Mouse (Mus musculus): ENCODE results near the gene Cel. TPM values are rescaled to one million over a fixed set of nuclear protein-coding genes. Genes with fewer than 3 reads are reported as not detected.

The Cel gene
- polyA plus RNA-seq, 1 experiment from 2014 or later, result 0.05 TPM

- peaks cover 16% of the 10 kb centered on the region for H3K27me3 ChIP-seq
- no peak for DNase-seq
- H3K4me1 ChIP-seq (replicated peaks), result peaks cover 50% of the 10 kb centered on the region
- H3K27ac ChIP-seq, result no peak overlapping the region
- no peaks in the 10 kb centered on the region for H3K9me3 ChIP-seq (replicated peaks)
- H3K4me3 ChIP-seq (replicated peaks), result no peak overlapping the region
- ATAC-seq (ENCODE audit: low read depth), result no peak
- no peak overlapping the region for H3K4me2 ChIP-seq
- H3K9ac ChIP-seq, result no peak overlapping the region
- H3K36me3 ChIP-seq, result no peaks in the 10 kb centered on the region
- WGBS (ENCODE audit: insufficient replicate concordance), result 59% methylated on average over 11 of the region's 11 CpGs
Measured at GRCm38 (mm10) chr2:28536766-28537633, 26.2 kb downstream of the Cel start.

- peaks cover 50% of the 10 kb centered on the region for H3K4me1 ChIP-seq (replicated peaks)
- no peak overlapping the region; the same call in 1 of the 2 replicates for H3K27ac ChIP-seq
- H3K9me3 ChIP-seq (replicated peaks), result no peaks in the 10 kb centered on the region
- H3K9ac ChIP-seq, result no peak overlapping the region
- 40% methylated on average over 2 of the region's 4 CpGs for WGBS (ENCODE audit: insufficient replicate concordance)
- H3K4me2 ChIP-seq, result no peak overlapping the region
- H3K27me3 ChIP-seq, result peaks cover 16% of the 10 kb centered on the region
- no peaks in the 10 kb centered on the region for H3K36me3 ChIP-seq
- ATAC-seq (ENCODE audit: low read depth), result no peak
- H3K4me3 ChIP-seq (replicated peaks), result no peak overlapping the region
- no peak for DNase-seq
Measured at GRCm38 (mm10) chr2:28536166-28536565, 27.0 kb downstream of the Cel start.

GRCm38 (mm10) chr2:28535650-28536049, 27.6 kb downstream of the Cel start:
- 58% methylated on average over 7 of the region's 7 CpGs for WGBS (ENCODE audit: insufficient replicate concordance)
- no peaks in the 10 kb centered on the region for H3K9me3 ChIP-seq (replicated peaks)
- ATAC-seq (ENCODE audit: low read depth), result no peak
- no peak overlapping the region for H3K4me2 ChIP-seq
- DNase-seq, result no peak
- no peak overlapping the region for H3K4me3 ChIP-seq (replicated peaks)
- peaks cover 47% of the 10 kb centered on the region for H3K4me1 ChIP-seq (replicated peaks)
- H3K36me3 ChIP-seq, result no peaks in the 10 kb centered on the region
- H3K9ac ChIP-seq, result no peak overlapping the region
- H3K27ac ChIP-seq, result peak overlapping the region; percentile 18; the same call in 1 of the 2 replicates
- peaks cover 16% of the 10 kb centered on the region for H3K27me3 ChIP-seq

GRCm38 (mm10) chr2:28535263-28535540, 28.0 kb downstream of the Cel start:
- H3K9me3 ChIP-seq (replicated peaks), result no peaks in the 10 kb centered on the region
- no peak overlapping the region for H3K9ac ChIP-seq
- peaks cover 43% of the 10 kb centered on the region for H3K4me1 ChIP-seq (replicated peaks)
- peaks cover 16% of the 10 kb centered on the region for H3K27me3 ChIP-seq
- no peak overlapping the region for H3K4me3 ChIP-seq (replicated peaks)
- 0 out of 2 replicates have a peak overlapping the region, but pooled peaks have one; percentile 2 for H3K4me2 ChIP-seq
- ATAC-seq (ENCODE audit: low read depth) (no peak), DNase-seq (no peak)
- H3K36me3 ChIP-seq, result no peaks in the 10 kb centered on the region
- H3K27ac ChIP-seq, result no peak overlapping the region
- WGBS (ENCODE audit: insufficient replicate concordance), result 58% methylated on average over 4 of the region's 4 CpGs

GRCm38 (mm10) chr2:28534436-28535262, 28.6 kb downstream of the Cel start:
- H3K36me3 ChIP-seq, result no peaks in the 10 kb centered on the region
- ATAC-seq (ENCODE audit: low read depth) (no peak), DNase-seq (no peak)
- peaks cover 42% of the 10 kb centered on the region for H3K4me1 ChIP-seq (replicated peaks)
- no peaks in the 10 kb centered on the region for H3K9me3 ChIP-seq (replicated peaks)
- H3K27ac ChIP-seq, result no peak overlapping the region
- WGBS (ENCODE audit: insufficient replicate concordance), result 56% methylated on average over 11 of the region's 11 CpGs
- no peak overlapping the region for H3K9ac ChIP-seq
- peak overlapping the region; percentile 70 for H3K4me2 ChIP-seq
- peaks cover 16% of the 10 kb centered on the region for H3K27me3 ChIP-seq
- no peak overlapping the region for H3K4me3 ChIP-seq (replicated peaks)

- 57% methylated on average over 7 of the region's 7 CpGs for WGBS (ENCODE audit: insufficient replicate concordance)
- Histone ChIP-seq H3K27me3 (peaks cover 16% of the 10 kb centered on the region), H3K4me3 (replicated peaks) (peak overlapping the region; percentile 61), H3K9ac (peak overlapping the region; percentile 53), H3K4me1 (replicated peaks) (peaks cover 35% of the 10 kb centered on the region), H3K36me3 (no peaks in the 10 kb centered on the region), H3K4me2 (peak overlapping the region; percentile 70), H3K27ac (no peak overlapping the region), H3K9me3 (replicated peaks) (no peaks in the 10 kb centered on the region)
- DNase-seq (no peak), ATAC-seq (ENCODE audit: low read depth) (no peak)
Measured at GRCm38 (mm10) chr2:28533901-28534435, 29.2 kb downstream of the Cel start.

- DNase-seq (peak; percentile 64), ATAC-seq (ENCODE audit: low read depth) (peak; percentile 87)
- no peaks in the 10 kb centered on the region for H3K36me3 ChIP-seq
- H3K9me3 ChIP-seq (replicated peaks), result no peaks in the 10 kb centered on the region
- peaks cover 34% of the 10 kb centered on the region for H3K4me1 ChIP-seq (replicated peaks)
- peak overlapping the region; percentile 70 for H3K4me2 ChIP-seq
- no peak overlapping the region for H3K27ac ChIP-seq
- H3K4me3 ChIP-seq (replicated peaks), result peak overlapping the region; percentile 61
- H3K27me3 ChIP-seq, result peaks cover 16% of the 10 kb centered on the region
- WGBS (ENCODE audit: insufficient replicate concordance), result 2% methylated on average over 49 of the region's 49 CpGs
- peak overlapping the region; percentile 53 for H3K9ac ChIP-seq
Measured at GRCm38 (mm10) chr2:28532938-28533771, 30.0 kb downstream of the Cel start.

- H3K4me1 ChIP-seq (replicated peaks), result peaks cover 34% of the 10 kb centered on the region
- H3K4me2 ChIP-seq, result no peak overlapping the region
- no peak for ATAC-seq (ENCODE audit: low read depth)
Measured at GRCm38 (mm10) chr2:28530311-28530710, 32.9 kb downstream of the Cel start.

GRCm38 (mm10) chr2:28529856-28530255, 33.3 kb downstream of the Cel start:
- Histone ChIP-seq H3K4me1 (replicated peaks) (peaks cover 38% of the 10 kb centered on the region), H3K36me3 (no peaks in the 10 kb centered on the region), H3K4me3 (replicated peaks) (no peak overlapping the region), H3K9me3 (replicated peaks) (no peaks in the 10 kb centered on the region), H3K9ac (no peak overlapping the region), H3K27me3 (peaks cover 15% of the 10 kb centered on the region), H3K27ac (no peak overlapping the region), H3K4me2 (no peak overlapping the region)
- WGBS (ENCODE audit: insufficient replicate concordance), result 72% methylated on average over 4 of the region's 4 CpGs
- no peak for DNase-seq
- no peak for ATAC-seq (ENCODE audit: low read depth)

More at GRCm38 (mm10) chr2:28530311-28530710, 32.9 kb downstream of the Cel start:
- Histone ChIP-seq H3K4me3 (replicated peaks) (no peak overlapping the region), H3K9me3 (replicated peaks) (no peaks in the 10 kb centered on the region), H3K9ac (no peak overlapping the region), H3K27ac (no peak overlapping the region), H3K27me3 (peaks cover 16% of the 10 kb centered on the region), H3K36me3 (no peaks in the 10 kb centered on the region)
- WGBS (ENCODE audit: insufficient replicate concordance), result 64% methylated on average over 7 of the region's 7 CpGs
- no peak for DNase-seq

- Histone ChIP-seq H3K4me2 (no peak overlapping the region), H3K4me3 (replicated peaks) (no peak overlapping the region), H3K4me1 (replicated peaks) (peaks cover 41% of the 10 kb centered on the region), H3K9ac (no peak overlapping the region), H3K36me3 (no peaks in the 10 kb centered on the region), H3K9me3 (replicated peaks) (no peaks in the 10 kb centered on the region), H3K27ac (no peak overlapping the region), H3K27me3 (peaks cover under 1% of the 10 kb centered on the region; the same call in 1 of the 2 replicates)
- DNase-seq (no peak), ATAC-seq (ENCODE audit: low read depth) (no peak)
- WGBS (ENCODE audit: insufficient replicate concordance), result 78% methylated on average over 7 of the region's 7 CpGs
Measured at GRCm38 (mm10) chr2:28528354-28528730, 34.9 kb downstream of the Cel start.
